Mouse (Mus musculus) hindbrain, embryonic 11.5 days (tissue): ENCODE measurements around the gene Iyd. TPM values are rescaled to one million over a fixed set of nuclear protein-coding genes. Genes with fewer than 3 reads are reported as not detected.

Experiments used
- ATAC-seq: fragments of 200-750 bp; cut with Nextera tagmentation; 2 replicates; pipeline ENCODE4 v1.8.0; 2017; ENCODE audit warnings: mild to moderate bottlenecking, moderate TSS enrichment, moderate library complexity; ENCODE audit not compliant: low FRiP score
- DNase-seq: peaks from one replicate; pipeline ENCODE4 v3.0.0-alpha.2; 2015; ENCODE audit warnings: low spot score
- H3K27ac ChIP-seq: fragments of 300-500 bp; sonication (generic); 2 replicates; pipeline ENCODE4 v1.5.1; 2014; ENCODE audit warnings: mild to moderate bottlenecking, low read depth, low read length
- H3K27me3 ChIP-seq: fragments of 300-500 bp; sonication (generic); 2 replicates; pipeline ENCODE4 v1.6.1; 2014; ENCODE audit warnings: mild to moderate bottlenecking, low read length, moderate library complexity, mixed read lengths; ENCODE audit not compliant: control insufficient read depth, insufficient read depth
- H3K36me3 ChIP-seq: fragments of 300-500 bp; sonication (generic); 2 replicates; pipeline ENCODE4 v1.6.1; 2014; ENCODE audit warnings: mild to moderate bottlenecking, low read length, moderate library complexity, mixed read lengths; ENCODE audit not compliant: control insufficient read depth, insufficient read depth
- H3K4me1 ChIP-seq: fragments of 300-500 bp; sonication (generic); replicated peaks from 2 replicates; pipeline ENCODE4 v1.6.1; 2014; ENCODE audit warnings: low read length, mixed read lengths; ENCODE audit not compliant: control insufficient read depth, insufficient read depth
- H3K4me2 ChIP-seq: fragments of 300-500 bp; sonication (generic); replicated peaks from 2 replicates; pipeline ENCODE4 v1.6.1; 2014; ENCODE audit warnings: mild to moderate bottlenecking, low read depth, low read length
- H3K4me3 ChIP-seq: fragments of 300-500 bp; sonication (generic); 2 replicates; pipeline ENCODE4 v1.5.1; 2014; ENCODE audit warnings: low read depth, low read length
- H3K9ac ChIP-seq: fragments of 300-500 bp; sonication (generic); 2 replicates; pipeline ENCODE4 v1.6.1; 2014; ENCODE audit warnings: low read depth, low read length
- H3K9me3 ChIP-seq: fragments of 300-500 bp; sonication (generic); 2 replicates; pipeline ENCODE4 v1.6.1; 2016; ENCODE audit warnings: low read length; ENCODE audit not compliant: control insufficient read depth
- WGBS: fragments of 180-500 bp; shearing (Covaris S2); extraction: QIAGEN DNeasy Blood & Tissue Kit; methylation state at CpG from one replicate; pipeline ENCODE4 v1.1.7; 2014; 5-methylcytosine and 5-hydroxymethylcytosine counted together
- polyA plus RNA-seq: library from polyadenylated mRNA; unstranded; fragments of >200 nt; fragmentation: Nextera tagmentation; extraction: Ambion mirVana; gene quantifications from 2 replicates; pipeline ENCODE4 v1.2.1, GENCODE M21; 2014

Iyd gene
- polyA plus RNA-seq, 1 experiment from 2014 or later = not detected

DNA sequence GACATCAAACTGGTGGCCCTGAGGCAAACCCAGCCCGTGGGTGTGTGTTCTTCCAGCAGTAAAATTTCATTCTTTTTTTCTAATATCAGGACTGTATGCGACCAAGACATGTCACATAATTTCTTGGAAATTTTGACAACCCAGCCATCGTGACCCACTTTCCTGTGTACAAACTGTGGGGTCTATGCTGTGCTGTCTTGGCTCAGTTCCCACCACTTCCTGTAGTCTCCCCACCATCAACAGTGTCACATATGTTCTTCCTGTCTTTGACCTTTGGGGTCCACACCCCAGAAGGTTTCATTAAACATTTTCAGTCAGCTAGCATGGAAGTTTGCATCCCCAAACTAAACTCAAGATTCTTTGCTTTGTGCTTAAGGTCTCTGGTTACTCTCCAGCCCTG, 28.6 kb upstream of the Iyd start:
- Histone ChIP-seq H3K27ac (no peak overlapping the region), H3K36me3 (no peaks in the 10 kb centered on the region), H3K9ac (no peak overlapping the region), H3K4me2 (no peak overlapping the region), H3K4me1 (no peaks in the 10 kb centered on the region), H3K9me3 (no peaks in the 10 kb centered on the region), H3K4me3 (no peak overlapping the region), H3K27me3 (no peaks in the 10 kb centered on the region)
- WGBS = 76% methylated on average over 3 of the region's 3 CpGs
- no peak for DNase-seq
- ATAC-seq = no peak

GRCm38 (mm10) chr10:3512620-3513305, 27.3 kb upstream of the Iyd start:
- DNase-seq (no peak), ATAC-seq (no peak)
- no peak overlapping the region for H3K4me2 ChIP-seq
- no peak overlapping the region for H3K9ac ChIP-seq
- no peak overlapping the region for H3K27ac ChIP-seq
- H3K27me3 ChIP-seq = no peaks in the 10 kb centered on the region
- H3K4me3 ChIP-seq = no peak overlapping the region
- no peaks in the 10 kb centered on the region for H3K36me3 ChIP-seq
- no peaks in the 10 kb centered on the region for H3K9me3 ChIP-seq
- no peaks in the 10 kb centered on the region for H3K4me1 ChIP-seq
- 78% methylated on average over 8 of the region's 8 CpGs for WGBS

DNA sequence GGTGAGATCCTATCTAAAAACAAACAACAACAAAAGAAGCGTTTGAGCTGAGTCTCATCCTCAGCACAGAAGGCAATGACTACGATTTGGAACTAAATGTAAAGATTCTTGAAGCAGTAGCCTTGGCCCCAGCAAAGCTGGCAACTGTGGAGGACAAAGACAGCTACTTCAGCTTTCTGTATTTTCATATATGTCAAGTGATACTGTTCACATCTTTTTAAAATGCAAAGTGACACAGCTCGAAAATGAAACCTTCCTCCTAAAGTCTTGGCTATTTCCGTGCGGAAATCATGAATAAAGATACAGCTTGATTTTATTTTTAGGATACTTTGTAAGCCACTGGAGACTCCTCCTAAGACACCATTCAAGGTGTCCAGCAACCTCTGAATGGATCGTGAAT, 26.1 kb upstream of the Iyd start:
- DNase-seq (no peak), ATAC-seq (no peak)
- 76% methylated on average over 6 of the region's 6 CpGs for WGBS
- Histone ChIP-seq H3K4me2 (no peak overlapping the region), H3K4me3 (no peak overlapping the region), H3K9ac (no peak overlapping the region), H3K27me3 (no peaks in the 10 kb centered on the region), H3K9me3 (no peaks in the 10 kb centered on the region), H3K36me3 (no peaks in the 10 kb centered on the region), H3K4me1 (no peaks in the 10 kb centered on the region), H3K27ac (no peak overlapping the region)

DNA sequence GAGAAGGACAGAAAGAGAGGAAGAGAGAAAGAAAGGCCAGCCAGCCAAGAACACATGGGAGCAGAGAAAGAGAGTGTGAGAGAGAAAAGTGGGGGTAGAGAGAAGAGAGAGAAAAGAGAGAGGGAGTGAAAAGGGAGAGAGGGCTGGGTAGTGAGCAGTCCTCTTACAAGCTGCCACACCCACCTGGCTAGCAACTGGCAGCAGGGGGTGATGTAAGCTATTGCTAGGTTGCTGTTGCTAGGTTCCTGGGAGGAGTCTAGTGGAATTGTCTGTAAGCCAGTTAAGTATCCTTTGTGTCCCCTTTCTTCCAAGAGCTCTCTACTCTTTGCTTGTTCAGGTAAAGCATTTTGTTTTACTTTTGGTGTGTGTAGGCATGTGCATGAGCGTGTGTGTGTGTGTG, 25.4 kb upstream of the Iyd start:
- Histone ChIP-seq H3K27me3 (no peaks in the 10 kb centered on the region), H3K36me3 (no peaks in the 10 kb centered on the region), H3K4me3 (no peak overlapping the region), H3K9ac (no peak overlapping the region), H3K4me1 (no peaks in the 10 kb centered on the region), H3K27ac (no peak overlapping the region), H3K9me3 (no peaks in the 10 kb centered on the region), H3K4me2 (no peak overlapping the region)
- DNase-seq (no peak), ATAC-seq (no peak)
- WGBS = 83% methylated on average over 1 of the region's 1 CpGs

DNA sequence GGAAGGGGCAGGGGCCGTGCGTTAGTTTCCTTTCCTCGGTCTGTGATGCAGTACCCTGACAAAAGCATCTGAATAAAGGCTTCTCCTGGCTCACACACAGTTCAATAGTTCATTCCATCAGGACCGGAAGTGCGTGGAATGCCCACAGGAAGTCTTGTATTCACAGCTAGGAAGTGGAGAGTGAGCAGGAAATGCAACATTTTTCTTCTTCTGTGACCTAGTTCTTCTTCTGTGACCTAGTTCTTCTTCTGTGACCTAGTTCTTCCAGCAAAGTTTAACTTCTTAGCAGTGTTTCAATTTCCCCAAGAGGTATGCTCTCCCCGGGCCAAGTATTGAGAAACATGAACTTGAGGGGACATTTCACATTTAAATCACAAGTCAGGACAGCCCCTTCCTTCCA, 23.6 kb upstream of the Iyd start:
- no peak overlapping the region for H3K27ac ChIP-seq
- H3K9ac ChIP-seq = no peak overlapping the region
- 79% methylated on average over 6 of the region's 6 CpGs for WGBS
- no peak for DNase-seq
- no peaks in the 10 kb centered on the region for H3K27me3 ChIP-seq
- no peaks in the 10 kb centered on the region for H3K9me3 ChIP-seq
- H3K36me3 ChIP-seq = no peaks in the 10 kb centered on the region
- H3K4me3 ChIP-seq = no peak overlapping the region
- no peak overlapping the region for H3K4me2 ChIP-seq
- H3K4me1 ChIP-seq = no peaks in the 10 kb centered on the region
- no peak for ATAC-seq

DNA sequence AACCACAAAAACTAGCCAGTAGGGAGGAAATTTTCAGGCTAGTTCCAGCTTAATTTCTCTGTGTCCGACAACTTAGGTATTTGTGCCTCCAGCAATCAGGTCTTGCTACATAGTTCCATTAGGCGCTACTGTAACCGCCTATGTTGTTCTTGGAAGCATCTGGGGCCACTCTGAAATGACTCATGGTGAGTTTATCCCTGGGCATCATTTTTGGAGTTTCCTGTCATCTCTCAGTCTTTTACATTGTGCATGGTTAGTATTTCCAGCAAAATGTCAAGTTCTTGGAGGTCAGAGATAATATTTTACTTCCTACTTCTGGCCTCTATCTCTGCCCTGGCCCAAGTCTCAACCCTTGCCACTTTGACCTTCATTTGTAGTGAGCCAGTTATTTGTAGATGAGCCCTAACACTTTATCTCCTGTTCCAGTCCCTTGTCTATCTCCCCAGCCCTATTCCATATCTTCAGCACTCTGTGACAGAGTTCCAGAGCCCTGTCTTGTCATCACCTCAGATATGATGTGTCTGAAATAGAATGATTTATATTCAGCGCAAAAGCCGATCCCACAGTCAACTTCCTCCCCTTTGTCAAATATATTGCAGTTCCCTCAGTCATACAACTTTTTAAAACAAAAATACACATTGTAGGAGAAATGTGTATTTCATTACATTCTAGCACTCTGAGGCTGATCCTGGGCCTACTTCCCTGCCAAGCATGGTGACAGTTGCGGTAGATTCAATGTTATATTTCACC, 16.8 kb upstream of the Iyd start:
- H3K9ac ChIP-seq = no peak overlapping the region
- no peaks in the 10 kb centered on the region for H3K27me3 ChIP-seq
- H3K4me2 ChIP-seq = no peak overlapping the region
- H3K27ac ChIP-seq = no peak overlapping the region
- H3K36me3 ChIP-seq = no peaks in the 10 kb centered on the region
- no peak overlapping the region for H3K4me3 ChIP-seq
- ATAC-seq = no peak
- H3K9me3 ChIP-seq = no peaks in the 10 kb centered on the region
- DNase-seq = no peak
- 93% methylated on average over 6 of the region's 6 CpGs for WGBS
- H3K4me1 ChIP-seq = no peaks in the 10 kb centered on the region

- no peak overlapping the region for H3K4me2 ChIP-seq
- no peaks in the 10 kb centered on the region for H3K36me3 ChIP-seq
- no peaks in the 10 kb centered on the region for H3K9me3 ChIP-seq
- 77% methylated on average over 3 of the region's 3 CpGs for WGBS
- H3K27ac ChIP-seq = no peak overlapping the region
- no peaks in the 10 kb centered on the region for H3K27me3 ChIP-seq
- no peak overlapping the region for H3K9ac ChIP-seq
- H3K4me3 ChIP-seq = no peak overlapping the region
- ATAC-seq (no peak), DNase-seq (no peak)
- no peaks in the 10 kb centered on the region for H3K4me1 ChIP-seq
Measured at GRCm38 (mm10) chr10:3524513-3524912, 15.5 kb upstream of the Iyd start.

DNA sequence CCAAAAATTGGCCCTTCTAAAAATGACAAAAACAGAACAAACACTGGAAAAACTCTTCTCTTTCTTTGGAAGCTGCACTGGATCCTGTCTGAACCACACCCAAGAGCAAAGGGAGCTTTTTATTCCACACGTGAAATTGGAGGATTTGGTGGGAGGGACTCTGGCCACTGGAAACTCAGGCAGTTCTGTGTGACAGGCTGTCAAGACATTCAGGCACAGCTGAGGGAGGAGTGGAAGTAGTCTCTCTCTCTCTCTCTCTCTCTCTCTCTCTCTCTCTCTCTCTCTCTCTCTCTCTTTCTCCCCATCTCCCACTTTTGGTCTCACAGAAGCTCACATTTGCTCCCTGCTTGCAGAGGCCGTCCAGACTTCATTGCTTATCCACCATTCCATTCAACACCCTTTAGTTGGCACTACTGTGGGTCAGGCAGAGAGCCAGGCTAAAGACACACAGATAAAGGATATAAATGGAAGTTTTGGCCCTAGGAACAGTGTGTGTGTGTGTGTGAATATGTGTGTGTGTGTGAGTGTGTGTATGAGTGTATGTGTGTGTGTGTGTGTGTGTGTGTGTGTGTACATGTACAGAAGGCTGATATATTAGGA, 14.5 kb upstream of the Iyd start:
- Histone ChIP-seq H3K9me3 (no peaks in the 10 kb centered on the region), H3K36me3 (no peaks in the 10 kb centered on the region), H3K4me2 (no peak overlapping the region), H3K4me1 (no peaks in the 10 kb centered on the region), H3K9ac (no peak overlapping the region), H3K27me3 (no peaks in the 10 kb centered on the region), H3K4me3 (no peak overlapping the region), H3K27ac (no peak overlapping the region)
- no peak for ATAC-seq
- WGBS = 53% methylated on average over 2 of the region's 2 CpGs
- DNase-seq = no peak

GRCm38 (mm10) chr10:3529807-3530206, 10.2 kb upstream of the Iyd start:
- H3K4me3 ChIP-seq = no peak overlapping the region
- 80% methylated on average over 4 of the region's 4 CpGs for WGBS
- H3K4me2 ChIP-seq = no peak overlapping the region
- no peak for DNase-seq
- H3K27me3 ChIP-seq = no peaks in the 10 kb centered on the region
- no peaks in the 10 kb centered on the region for H3K4me1 ChIP-seq
- no peak overlapping the region for H3K9ac ChIP-seq
- H3K36me3 ChIP-seq = no peaks in the 10 kb centered on the region
- no peak overlapping the region for H3K27ac ChIP-seq
- H3K9me3 ChIP-seq = no peaks in the 10 kb centered on the region
- no peak for ATAC-seq
